Mouse (Mus musculus): ENCODE data around the gene Rasl12. TPM values are rescaled to one million over a fixed set of nuclear protein-coding genes. Genes with fewer than 3 reads are reported as not detected.

Gene Rasl12
- polyA plus RNA-seq, 1 experiment from 2014 or later: 5.0 TPM

DNA sequence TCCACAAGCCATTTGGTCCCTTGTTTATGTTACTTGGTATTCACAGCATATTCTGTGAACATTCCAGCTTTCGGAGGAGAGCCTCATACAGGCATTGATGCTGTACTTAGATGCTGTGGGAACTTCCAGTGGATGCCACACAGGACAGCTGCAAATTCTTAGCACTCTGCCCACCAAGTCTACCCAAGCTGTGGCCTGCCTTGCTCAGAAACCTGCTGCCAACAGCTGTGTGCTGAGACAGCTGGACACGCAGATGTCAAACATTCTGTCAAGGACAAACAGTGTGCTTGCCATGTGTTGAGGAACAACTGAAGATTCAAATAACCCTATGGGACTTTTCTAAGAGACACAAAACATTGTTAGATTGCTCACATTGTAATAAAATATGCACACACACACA, 60.7 kb downstream of the Rasl12 start:
- H3K4me3 ChIP-seq (ENCODE audit: low read length): no peak overlapping the region
- no peak for ATAC-seq
- H3K9me3 ChIP-seq (ENCODE audit: control insufficient read depth, low read length): no peaks in the 10 kb centered on the region
- no peak overlapping the region for H3K9ac ChIP-seq (ENCODE audit: low read depth, low read length)
- 77% methylated on average over 2 of the region's 2 CpGs for WGBS
- H3K36me3 ChIP-seq (ENCODE audit: control insufficient read depth, insufficient read depth, low read length): no peaks in the 10 kb centered on the region
- H3K27ac ChIP-seq (ENCODE audit: low read length): no peak overlapping the region
- H3K4me1 ChIP-seq (ENCODE audit: control insufficient read depth, insufficient read depth, low read length): peaks cover 14% of the 10 kb centered on the region
- no peaks in the 10 kb centered on the region for H3K27me3 ChIP-seq (replicated peaks; ENCODE audit: control insufficient read depth, insufficient read depth, low read length)
- no peak overlapping the region for H3K4me2 ChIP-seq (ENCODE audit: low read depth, low read length)

DNA sequence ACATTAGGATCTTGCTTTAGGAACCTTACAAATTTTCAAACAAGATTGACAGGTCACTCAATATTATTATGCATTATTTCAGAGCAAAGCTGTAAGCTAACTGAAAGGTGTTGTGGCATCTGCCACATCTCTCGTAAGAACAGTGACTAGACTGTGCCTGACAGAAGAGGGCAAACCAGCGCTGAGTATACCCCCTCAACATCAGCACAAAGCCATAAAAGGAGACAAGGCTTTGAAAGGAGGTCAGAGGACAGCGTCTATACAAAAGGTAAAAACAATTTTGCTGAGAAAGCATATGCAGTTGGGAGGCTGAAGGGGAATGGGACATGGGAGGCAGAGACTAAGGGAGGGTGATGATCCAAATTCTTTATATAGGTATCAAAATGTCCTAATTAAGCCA, 61.9 kb downstream of the Rasl12 start:
- Histone ChIP-seq H3K27ac (ENCODE audit: low read length) (no peak overlapping the region), H3K27me3 (replicated peaks; ENCODE audit: control insufficient read depth, insufficient read depth, low read length) (no peaks in the 10 kb centered on the region), H3K4me1 (ENCODE audit: control insufficient read depth, insufficient read depth, low read length) (peaks cover 14% of the 10 kb centered on the region), H3K9ac (ENCODE audit: low read depth, low read length) (peak overlapping the region; percentile 87; the same call in 1 of the 2 replicates), H3K9me3 (ENCODE audit: control insufficient read depth, low read length) (no peaks in the 10 kb centered on the region), H3K4me3 (ENCODE audit: low read length) (no peak overlapping the region), H3K4me2 (ENCODE audit: low read depth, low read length) (peak overlapping the region; percentile 79; the same call in 1 of the 2 replicates), H3K36me3 (ENCODE audit: control insufficient read depth, insufficient read depth, low read length) (no peaks in the 10 kb centered on the region)
- 56% methylated on average over 3 of the region's 3 CpGs for WGBS
- ATAC-seq: peak; percentile 1; the same call in 1 of the 2 replicates

DNA sequence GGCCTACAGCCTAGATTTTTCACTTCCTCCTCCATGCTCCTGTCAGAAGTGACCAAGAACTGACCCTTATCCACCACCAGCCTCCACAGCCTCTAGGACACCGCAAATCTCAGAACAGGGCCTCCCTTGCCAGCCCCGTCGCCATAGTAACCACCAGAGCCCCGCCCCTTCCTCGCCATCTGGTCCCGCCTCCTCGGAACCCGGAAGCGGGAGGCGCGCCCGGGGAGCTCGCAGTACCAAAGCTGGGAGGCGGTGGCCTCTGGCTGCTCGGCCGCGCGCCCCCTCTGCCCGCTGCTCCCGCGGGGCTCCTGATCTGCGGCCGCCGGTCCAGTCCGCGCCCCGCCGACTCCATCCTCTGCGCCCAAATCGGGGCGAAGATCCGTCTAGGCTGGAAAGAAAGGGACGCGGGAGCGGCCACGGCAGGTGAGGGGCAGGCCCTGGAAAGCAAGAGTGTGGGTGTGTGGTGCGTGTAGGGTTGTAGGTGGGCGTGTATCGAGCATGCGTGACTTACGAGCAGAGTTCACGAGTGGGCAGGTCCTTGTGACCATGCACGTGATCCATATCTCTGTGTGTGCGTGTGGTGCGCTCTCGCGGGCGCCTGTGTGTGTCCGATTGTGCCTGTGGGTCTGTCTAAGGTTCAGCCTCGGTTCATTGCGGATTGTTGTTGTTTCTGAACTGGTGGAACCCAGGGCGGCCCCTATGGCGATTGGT, 62.6 kb downstream of the Rasl12 start, which contains the start of gene Spg21:
Gene Spg21 (plus strand): TSS at position 216 of the 711 bp plus-strand sequence.
- Histone ChIP-seq H3K36me3 (ENCODE audit: control insufficient read depth, insufficient read depth, low read length) (0 out of 2 replicates have a peak, but pooled peaks cover 4% of the 10 kb centered on the region), H3K27me3 (replicated peaks; ENCODE audit: control insufficient read depth, insufficient read depth, low read length) (no peaks in the 10 kb centered on the region), H3K27ac (ENCODE audit: low read length) (peak within 1 kb of the TSS; percentile 87), H3K9me3 (ENCODE audit: control insufficient read depth, low read length) (no peaks in the 10 kb centered on the region), H3K4me1 (ENCODE audit: control insufficient read depth, insufficient read depth, low read length) (peaks cover 14% of the 10 kb centered on the region), H3K4me2 (ENCODE audit: low read depth, low read length) (peak within 1 kb of the TSS; percentile 79), H3K9ac (ENCODE audit: low read depth, low read length) (peak within 1 kb of the TSS; percentile 87), H3K4me3 (ENCODE audit: low read length) (peak within 1 kb of the TSS; percentile 83)
- under 1% methylated on average over 51 of the region's 53 CpGs for WGBS
- peak; percentile 97 for ATAC-seq

DNA sequence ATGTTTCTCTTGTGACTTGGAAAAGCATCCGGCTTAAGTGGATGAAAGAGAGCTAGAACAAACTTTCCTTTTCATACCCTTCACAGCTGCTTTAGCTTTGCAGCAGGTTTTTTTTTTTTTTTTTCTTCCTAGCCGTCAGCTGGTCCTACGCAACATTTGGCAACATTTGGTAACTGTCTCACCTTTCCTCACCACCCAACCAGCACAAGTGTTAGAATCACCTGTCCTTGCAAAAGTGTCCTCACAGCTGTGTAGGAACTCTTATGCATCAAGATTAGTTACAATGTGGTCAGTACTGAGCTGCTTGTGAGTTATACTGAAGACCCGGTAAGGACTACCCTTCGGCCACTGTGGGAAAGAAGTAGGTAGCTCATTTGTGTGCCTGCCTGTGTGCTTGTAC, 64.2 kb downstream of the Rasl12 start:
- H3K4me2 ChIP-seq (ENCODE audit: low read depth, low read length): no peak overlapping the region
- no peak overlapping the region for H3K4me3 ChIP-seq (ENCODE audit: low read length)
- peaks cover 14% of the 10 kb centered on the region for H3K4me1 ChIP-seq (ENCODE audit: control insufficient read depth, insufficient read depth, low read length)
- no peak overlapping the region for H3K27ac ChIP-seq (ENCODE audit: low read length)
- no peaks in the 10 kb centered on the region for H3K27me3 ChIP-seq (replicated peaks; ENCODE audit: control insufficient read depth, insufficient read depth, low read length)
- no peak for ATAC-seq
- H3K9me3 ChIP-seq (ENCODE audit: control insufficient read depth, low read length): no peaks in the 10 kb centered on the region
- no peak overlapping the region for H3K9ac ChIP-seq (ENCODE audit: low read depth, low read length)
- 73% methylated on average over 5 of the region's 5 CpGs for WGBS
- 0 out of 2 replicates have a peak, but pooled peaks cover 5% of the 10 kb centered on the region for H3K36me3 ChIP-seq (ENCODE audit: control insufficient read depth, insufficient read depth, low read length)

DNA sequence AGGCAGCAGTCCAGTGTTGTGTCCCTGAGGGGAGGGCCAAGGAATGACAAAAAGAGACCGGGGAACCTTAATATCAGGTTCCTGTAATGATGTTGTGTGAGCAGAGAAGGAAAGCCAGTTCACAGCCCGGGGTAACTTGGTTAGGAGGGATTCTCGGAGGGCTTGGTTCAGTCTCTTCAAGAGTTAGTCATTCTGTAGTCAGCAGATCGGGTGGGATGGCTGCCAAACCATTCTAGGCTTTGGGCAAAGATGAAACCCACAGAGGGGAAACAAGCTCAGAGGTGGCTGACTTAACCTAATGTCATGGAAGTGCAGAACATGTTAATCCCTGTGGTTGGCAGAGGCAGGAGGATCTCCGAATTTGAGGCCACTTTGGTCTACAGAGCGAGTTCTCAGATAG, 65.9 kb downstream of the Rasl12 start:
- no peak for ATAC-seq
- 93% methylated on average over 6 of the region's 6 CpGs for WGBS
- 0 out of 2 replicates have a peak, but pooled peaks cover 5% of the 10 kb centered on the region for H3K36me3 ChIP-seq (ENCODE audit: control insufficient read depth, insufficient read depth, low read length)

More for the DNA sequence above, 65.9 kb downstream of the Rasl12 start:
- Histone ChIP-seq H3K9me3 (ENCODE audit: control insufficient read depth, low read length) (no peaks in the 10 kb centered on the region), H3K4me2 (ENCODE audit: low read depth, low read length) (no peak overlapping the region), H3K4me1 (ENCODE audit: control insufficient read depth, insufficient read depth, low read length) (peaks cover 14% of the 10 kb centered on the region), H3K4me3 (ENCODE audit: low read length) (no peak overlapping the region), H3K27me3 (replicated peaks; ENCODE audit: control insufficient read depth, insufficient read depth, low read length) (no peaks in the 10 kb centered on the region), H3K27ac (ENCODE audit: low read length) (no peak overlapping the region), H3K9ac (ENCODE audit: low read depth, low read length) (no peak overlapping the region)

Other genes with a start within 250 kb of the Rasl12 start
- 10.8 and 11.0 TPM in 2 replicates for gene Parp16, start 203.2 kb upstream of the Rasl12 start, polyA plus RNA-seq (2015; fragmentation: Nextera tagmentation; extraction: Ambion mirVana)
- 1.7 and 2.0 TPM in 2 replicates for gene Cilp, start 133.3 kb upstream of the Rasl12 start, polyA plus RNA-seq (2015; fragmentation: Nextera tagmentation; extraction: Ambion mirVana)
- 46.6 and 49.7 TPM in 2 replicates for gene Clpx, start 104.2 kb upstream of the Rasl12 start, polyA plus RNA-seq (2015; fragmentation: Nextera tagmentation; extraction: Ambion mirVana)
- 3.4 and 3.5 TPM in 2 replicates for gene Pdcd7, start 52.4 kb upstream of the Rasl12 start, polyA plus RNA-seq (2015; fragmentation: Nextera tagmentation; extraction: Ambion mirVana)
- gene Ubap1l, start 37.5 kb upstream of the Rasl12 start, polyA plus RNA-seq (2015; fragmentation: Nextera tagmentation; extraction: Ambion mirVana): 0.16 and 0.18 TPM in 2 replicates
- 2.5 and 3.4 TPM in 2 replicates for gene Kbtbd13, start 6.9 kb upstream of the Rasl12 start, polyA plus RNA-seq (2015; fragmentation: Nextera tagmentation; extraction: Ambion mirVana)
- 16.4 and 26.4 TPM in 2 replicates for gene Slc51b, start 24.4 kb downstream of the Rasl12 start, polyA plus RNA-seq (2015; fragmentation: Nextera tagmentation; extraction: Ambion mirVana)
- gene Mtfmt, start 37.3 kb downstream of the Rasl12 start, polyA plus RNA-seq (2015; fragmentation: Nextera tagmentation; extraction: Ambion mirVana): 20.3 and 24.0 TPM in 2 replicates
- 95.1 and 107 TPM in 2 replicates for gene Spg21, start 62.4 kb downstream of the Rasl12 start, polyA plus RNA-seq (2015; fragmentation: Nextera tagmentation; extraction: Ambion mirVana)
- gene Ankdd1a, start 121.7 kb downstream of the Rasl12 start, polyA plus RNA-seq (2015; fragmentation: Nextera tagmentation; extraction: Ambion mirVana): not detected in 2 replicates
- gene Plekho2, start 181.5 kb downstream of the Rasl12 start, polyA plus RNA-seq (2015; fragmentation: Nextera tagmentation; extraction: Ambion mirVana): 11.3 and 11.9 TPM in 2 replicates
- gene Pif1, start 188.7 kb downstream of the Rasl12 start, polyA plus RNA-seq (2015; fragmentation: Nextera tagmentation; extraction: Ambion mirVana): 7.6 and 9.0 TPM in 2 replicates
- gene Rbpms2, start 231.1 kb downstream of the Rasl12 start, polyA plus RNA-seq (2015; fragmentation: Nextera tagmentation; extraction: Ambion mirVana): 21.2 and 23.1 TPM in 2 replicates